Mouse (Mus musculus) layer of hippocampus, adult 9-10 months (tissue): ENCODE data around the gene Rsl1d1.
"Not testable (repeated sequence)": the region's sequence is repeated elsewhere in the genome, so short reads cannot be mapped to it uniquely, and the experiment has no call there.

ENCODE experiments used
- DNase-seq: peaks from one replicate; pipeline ENCODE4 v3.0.0; 2022; ENCODE audit warnings: low spot score

Rsl1d1 gene

DNA sequence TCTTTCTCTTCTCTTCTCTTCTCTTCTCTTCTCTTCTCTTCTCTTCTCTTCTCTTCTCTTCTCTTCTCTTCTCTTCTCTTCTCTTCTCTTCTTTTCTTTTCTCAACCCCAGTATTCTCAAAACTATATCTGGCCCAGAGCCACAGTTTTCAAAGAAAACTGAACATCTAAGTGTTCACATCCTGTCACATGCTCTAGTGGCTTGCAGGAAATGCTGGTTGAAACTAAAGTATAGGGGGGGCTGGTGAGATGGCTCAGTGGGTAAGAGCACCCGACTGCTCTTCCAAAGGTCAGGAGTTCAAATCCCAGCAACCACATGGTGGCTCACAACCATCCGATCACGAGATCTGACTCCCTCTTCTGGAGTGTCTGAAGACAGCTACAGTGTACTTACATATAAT, 45.4 kb downstream of the Rsl1d1 start:
- DNase-seq: not testable (repeated sequence)

DNA sequence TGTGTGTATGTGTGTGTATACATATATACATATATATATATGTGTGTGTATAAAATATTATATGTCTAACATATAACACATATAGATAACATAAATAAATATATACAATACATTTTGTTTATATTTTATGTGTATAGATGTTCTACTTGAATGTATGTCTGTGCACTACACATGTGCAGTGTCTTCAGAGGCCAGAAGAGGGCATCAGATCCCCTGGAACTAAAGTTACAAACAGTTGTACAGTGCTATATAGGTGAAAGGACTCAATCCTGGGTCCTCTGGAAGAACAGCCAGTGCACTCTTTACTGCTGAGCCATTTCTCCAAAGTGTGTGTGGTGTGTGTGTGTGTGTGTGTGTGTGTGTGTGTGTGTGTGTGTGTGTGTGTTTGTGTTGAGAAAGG, 48.6 kb downstream of the Rsl1d1 start:
- DNase-seq: no peak

DNA sequence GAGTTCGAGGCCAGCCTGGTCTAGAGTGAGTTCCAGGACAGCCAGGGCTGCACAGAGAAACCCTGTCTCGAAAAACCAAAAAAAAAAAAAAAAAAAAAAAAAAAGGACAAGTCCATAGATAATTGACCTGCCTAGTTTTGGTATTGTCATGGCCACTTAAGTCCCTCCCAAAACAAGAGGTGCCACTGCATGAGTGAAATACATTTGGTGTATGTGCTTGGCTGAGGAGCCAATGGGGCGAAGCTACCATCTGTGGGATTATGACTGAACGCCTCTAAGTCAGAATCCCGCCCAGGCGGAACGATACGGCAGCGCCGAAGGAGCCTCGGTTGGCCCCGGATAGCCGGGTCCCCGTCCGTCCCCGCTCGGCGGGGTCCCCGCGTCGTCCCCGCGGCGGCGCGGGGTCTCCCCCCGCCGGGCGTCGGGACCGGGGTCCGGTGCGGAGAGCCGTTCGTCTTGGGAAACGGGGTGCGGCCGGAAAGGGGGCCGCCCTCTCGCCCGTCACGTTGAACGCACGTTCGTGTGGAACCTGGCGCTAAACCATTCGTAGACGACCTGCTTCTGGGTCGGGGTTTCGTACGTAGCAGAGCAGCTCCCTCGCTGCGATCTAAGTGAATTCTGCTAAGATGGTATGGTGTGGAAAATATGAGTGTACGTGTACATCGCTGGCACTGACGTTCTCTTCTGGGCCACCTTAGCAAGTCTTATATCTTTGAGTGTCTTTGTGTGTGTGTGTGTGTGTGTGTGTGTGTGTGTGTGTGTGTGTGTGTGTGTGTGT, 59.2 kb downstream of the Rsl1d1 start:
- peak; percentile 100 for DNase-seq
